Mouse (Mus musculus) embryonic stem cell, embryonic (primary cell): Measurements from ENCODE around the gene Car11.

Experiments
- CTCF ChIA-PET, 4 experiments: fragments of 300-600 bp in 2 of 4; fragments of 350-600 bp in 2 of 4; sonication (Branson Sonifier 250); formaldehyde crosslinking; loops; one replicate each; lab custom pipeline; 2022; ENCODE audit warnings: inconsistent platforms in 2 of 4; lab: Charles Lee
- POLR2A ChIA-PET, 4 experiments: fragments of 300-600 bp in 2 of 4; fragments of 350-600 bp in 2 of 4; sonication (Branson Sonifier 250); formaldehyde crosslinking; loops; one replicate each; lab custom pipeline; 2022; ENCODE audit warnings: antibody characterized with exemption in 4 of 4, inconsistent platforms in 1 of 4; lab: Charles Lee

Gene Car11

GRCm38 (mm10) chr7:45682144-45683126, 17.2 kb upstream of the Car11 start:
- ChIA-PET CTCF (interaction anchor here (0.5 to 4.1 kb wide), 128 partner anchors 8 to 602 kb away, joined by 3 to 33 read pairs (median 4); partner anchors contain the start of genes Car11 (in 3 of the 4), Fut1 (in 2 of the 4), Gys1 (in 2 of the 4) and Nucb1 (in 2 of the 4)), POLR2A (interaction anchor here (0.5 to 4.7 kb wide), 59 partner anchors 8 to 268 kb away, joined by 3 to 21 read pairs (median 5); partner anchors contain the start of genes Sphk2 (in 3 of the 4), Car11 (in 2 of the 4), Ftl1 (in 2 of the 4) and Fut2 (in 2 of the 4))

GRCm38 (mm10) chr7:45683396-45684050, 16.1 kb upstream of the Car11 start, which contains the start of gene Ntn5:
Gene Ntn5 (plus strand): TSS chr7:45684022.
- POLR2A ChIA-PET = interaction anchor here (0.5 to 4.7 kb wide), 47 partner anchors 10 to 270 kb away, joined by 3 to 21 read pairs (median 5); partner anchors contain the start of genes Sphk2 (in 3 of the 4), Car11 (in 2 of the 4), Ftl1 (in 2 of the 4) and Fut2 (in 2 of the 4)
- CTCF ChIA-PET = interaction anchor here (0.5 to 4.1 kb wide), 69 partner anchors 9 to 547 kb away, joined by 3 to 33 read pairs (median 5); partner anchors contain the start of genes Car11 (in 2 of the 4), Fut1 (in 2 of the 4), Sec1 (in 2 of the 4) and Cyth2 (in 1 of the 4)

- CTCF ChIA-PET = interaction anchor here in 2 of 4 experiments (0.6 to 4.1 kb wide), 2 partner anchors 41 to 169 kb away, joined by 3 to 33 read pairs; no protein-coding TSS in a partner anchor
- POLR2A ChIA-PET = interaction anchor here in 2 of 4 experiments (0.5 to 1.3 kb wide), 4 partner anchors 9 to 376 kb away, joined by 3 to 4 read pairs (median 4); no protein-coding TSS in a partner anchor
Measured at GRCm38 (mm10) chr7:45685811-45686210, 13.8 kb upstream of the Car11 start.

- ChIA-PET CTCF (no interaction called here), POLR2A (interaction anchor here in 1 of 4 experiments (1.3 kb wide), 1 partner anchor 161 kb away, joined by 3 read pairs; the partner anchor contains the start of genes Plekha4 and Ppp1r15a)
Measured at GRCm38 (mm10) chr7:45686841-45687240, 12.8 kb upstream of the Car11 start.

GRCm38 (mm10) chr7:45689099-45689498, 10.5 kb upstream of the Car11 start:
- ChIA-PET CTCF (no interaction called here), POLR2A (interaction anchor here in 3 of 4 experiments (0.6 to 3.1 kb wide), 13 partner anchors 11 to 232 kb away, joined by 3 to 13 read pairs (median 4); partner anchors contain the start of genes Car11 (in 2 of the 3) and Sphk2 (in 2 of the 3))

- ChIA-PET POLR2A (interaction anchor here in 3 of 4 experiments (0.6 to 3.1 kb wide), 20 partner anchors 10 to 253 kb away, joined by 3 to 14 read pairs (median 4); partner anchors contain the start of genes Car11 (in 2 of the 3), Sphk2 (in 2 of the 3) and Fam83e (in 1 of the 3)), CTCF (interaction anchor here in 2 of 4 experiments (0.5 to 1.0 kb wide), 2 partner anchors 97 to 308 kb away, joined by 3 read pairs; no protein-coding TSS in a partner anchor)
Measured at GRCm38 (mm10) chr7:45689800-45690199, 9.8 kb upstream of the Car11 start.

GRCm38 (mm10) chr7:45692364-45692763, 7.3 kb upstream of the Car11 start:
- POLR2A ChIA-PET = interaction anchor here in 2 of 4 experiments (0.6 to 3.3 kb wide), 3 partner anchors 9 to 540 kb away, joined by 4 to 17 read pairs (median 8); partner anchors contain the start of gene Ntn5 (in 1 of the 2)

GRCm38 (mm10) chr7:45693921-45694591, 5.6 kb upstream of the Car11 start, which contains the start of gene Sec1:
Gene Sec1 (minus strand): TSS chr7:45694402.
- CTCF ChIA-PET = interaction anchor here in 3 of 4 experiments (0.5 to 3.6 kb wide), 6 partner anchors 11 to 289 kb away, joined by 3 to 18 read pairs (median 6); partner anchors contain the start of genes Ntn5 (in 2 of the 3) and Kcna7 (in 1 of the 3)
- POLR2A ChIA-PET = interaction anchor here (0.9 to 3.3 kb wide), 13 partner anchors 10 to 175 kb away, joined by 3 to 27 read pairs (median 4); partner anchors contain the start of genes Sphk2 (in 3 of the 4), Dbp (in 2 of the 4), Fut2 (in 1 of the 4) and Ntn5 (in 1 of the 4)

More at GRCm38 (mm10) chr7:45692364-45692763, 7.3 kb upstream of the Car11 start:
- CTCF ChIA-PET = interaction anchor here in 3 of 4 experiments (1.1 to 3.6 kb wide), 4 partner anchors 8 to 10 kb away, joined by 3 to 18 read pairs (median 7); partner anchors contain the start of gene Ntn5 (in 2 of the 3)

GRCm38 (mm10) chr7:45695098-45695497, 4.5 kb upstream of the Car11 start:
- POLR2A ChIA-PET = interaction anchor here in 3 of 4 experiments (0.6 to 3.3 kb wide), 12 partner anchors 9 to 96 kb away, joined by 3 to 27 read pairs (median 4); partner anchors contain the start of genes Dbp (in 2 of the 3), Sphk2 (in 2 of the 3), Fam83e (in 1 of the 3) and Fut2 (in 1 of the 3)
- CTCF ChIA-PET = interaction anchor here in 3 of 4 experiments (0.5 to 3.6 kb wide), 4 partner anchors 12 to 246 kb away, joined by 3 to 18 read pairs (median 8); partner anchors contain the start of gene Ntn5 (in 2 of the 3)

GRCm38 (mm10) chr7:45697894-45698293, 1.7 kb upstream of the Car11 start:
- ChIA-PET POLR2A (interaction anchor here in 3 of 4 experiments (0.6 to 14.6 kb wide), 6 partner anchors 18 to 184 kb away, joined by 3 to 640 read pairs (median 5); partner anchors contain the start of genes Fam83e (in 2 of the 3), Rpl18 (in 2 of the 3), Sphk2 (in 2 of the 3) and Spaca4 (in 1 of the 3)), CTCF (interaction anchor here in 1 of 4 experiments (0.6 to 1.5 kb wide), 2 partner anchors 15 to 152 kb away, joined by 3 to 7 read pairs; no protein-coding TSS in a partner anchor)

- ChIA-PET POLR2A (interaction anchor here in 3 of 4 experiments (0.6 to 14.6 kb wide), 50 partner anchors 8 to 571 kb away, joined by 3 to 640 read pairs (median 4); partner anchors contain the start of genes Fam83e (in 3 of the 3), Rpl18 (in 3 of the 3), Sphk2 (in 3 of the 3) and Ntn5 (in 2 of the 3)), CTCF (interaction anchor here in 3 of 4 experiments (0.7 to 3.6 kb wide), 9 partner anchors 17 to 358 kb away, joined by 3 to 29 read pairs (median 4); partner anchors contain the start of genes Gys1 (in 2 of the 3) and Ntn5 (in 2 of the 3))
Measured at GRCm38 (mm10) chr7:45700301-45701015, 815 bp downstream of the Car11 start.

- ChIA-PET POLR2A (interaction anchor here (0.6 to 14.6 kb wide), 48 partner anchors 8 to 572 kb away, joined by 3 to 640 read pairs (median 4); partner anchors contain the start of genes Rpl18 (in 4 of the 4), Fam83e (in 3 of the 4), Sphk2 (in 3 of the 4) and Ftl1 (in 2 of the 4)), CTCF (interaction anchor here in 3 of 4 experiments (0.9 to 3.6 kb wide), 8 partner anchors 18 to 267 kb away, joined by 3 to 29 read pairs (median 5); partner anchors contain the start of genes Gys1 (in 2 of the 3) and Ntn5 (in 2 of the 3))
Measured at GRCm38 (mm10) chr7:45701072-45701471, 1.4 kb downstream of the Car11 start.

- ChIA-PET CTCF (interaction anchor here in 3 of 4 experiments (0.7 to 3.6 kb wide), 4 partner anchors 19 to 267 kb away, joined by 4 to 29 read pairs (median 6); partner anchors contain the start of genes Ntn5 (in 2 of the 3) and Gys1 (in 1 of the 3)), POLR2A (interaction anchor here (0.7 to 14.6 kb wide), 34 partner anchors 8 to 572 kb away, joined by 3 to 640 read pairs (median 4); partner anchors contain the start of genes Rpl18 (in 4 of the 4), Fam83e (in 3 of the 4), Ntn5 (in 2 of the 4) and Sphk2 (in 2 of the 4))
Measured at GRCm38 (mm10) chr7:45701607-45702006, 2.0 kb downstream of the Car11 start.

GRCm38 (mm10) chr7:45702316-45702715, 2.7 kb downstream of the Car11 start:
- ChIA-PET POLR2A (interaction anchor here in 3 of 4 experiments (0.7 to 14.6 kb wide), 12 partner anchors 8 to 236 kb away, joined by 3 to 640 read pairs (median 4); partner anchors contain the start of genes Rpl18 (in 3 of the 3), Fam83e (in 2 of the 3), Sphk2 (in 2 of the 3) and Bax (in 1 of the 3)), CTCF (interaction anchor here in 3 of 4 experiments (0.7 to 3.6 kb wide), 3 partner anchors 19 to 268 kb away, joined by 4 to 29 read pairs (median 4); partner anchors contain the start of genes Gys1 (in 1 of the 3) and Ntn5 (in 1 of the 3))
